Mouse (Mus musculus): ENCODE measurements around the gene Tgm4. TPM values are rescaled to one million over a fixed set of nuclear protein-coding genes. Genes with fewer than 3 reads are reported as not detected.

Gene Tgm4
- polyA plus RNA-seq, 1 experiment from 2014 or later = 0.27 TPM

- Histone ChIP-seq H3K9ac (no peak overlapping the region), H3K4me3 (no peak overlapping the region), H3K36me3 (peaks cover 18% of the 10 kb centered on the region), H3K9me3 (no peaks in the 10 kb centered on the region), H3K27ac (replicated peaks) (no peak overlapping the region), H3K27me3 (replicated peaks) (no peaks in the 10 kb centered on the region), H3K4me1 (peaks cover 21% of the 10 kb centered on the region), H3K4me2 (no peak overlapping the region)
- WGBS = 87% methylated on average over 7 of the region's 7 CpGs
- no peak for ATAC-seq (ENCODE audit: extremely low read depth, insufficient number of reproducible peaks, low FRiP score, low TSS enrichment)
These were observed 74.7 kb downstream of the Tgm4 start for GRCm38 (mm10) chr9:123109188-123109587.

- peaks cover 23% of the 10 kb centered on the region for H3K4me1 ChIP-seq
- peak overlapping the region; percentile 96 for H3K4me2 ChIP-seq
- H3K4me3 ChIP-seq = peak overlapping the region; percentile 75
- H3K27me3 ChIP-seq (replicated peaks) = no peaks in the 10 kb centered on the region
- peaks cover 22% of the 10 kb centered on the region for H3K36me3 ChIP-seq
- peak overlapping the region; percentile 91 for H3K9ac ChIP-seq
- H3K9me3 ChIP-seq = no peaks in the 10 kb centered on the region
- WGBS = 55% methylated on average over 8 of the region's 8 CpGs
- no peak overlapping the region for H3K27ac ChIP-seq (replicated peaks)
- no peak for ATAC-seq (ENCODE audit: extremely low read depth, insufficient number of reproducible peaks, low FRiP score, low TSS enrichment)
These were observed 77.3 kb downstream of the Tgm4 start for GRCm38 (mm10) chr9:123111751-123112221.

GRCm38 (mm10) chr9:123112805-123113521 lies 78.4 kb downstream of the Tgm4 start, which contains the start of the genes Zdhhc3 and Exosc7:
Gene Zdhhc3 (minus strand): TSS chr9:123113205.
Gene Exosc7 (plus strand): TSS chr9:123113215.
- Histone ChIP-seq H3K4me3 (peak within 1 kb of the TSS; percentile 75), H3K4me2 (peak within 1 kb of the TSS; percentile 96), H3K27ac (replicated peaks) (peak within 1 kb of the TSS; percentile 86), H3K4me1 (peaks cover 23% of the 10 kb centered on the region), H3K9ac (peak within 1 kb of the TSS; percentile 91), H3K36me3 (peaks cover 24% of the 10 kb centered on the region), H3K27me3 (replicated peaks) (no peaks in the 10 kb centered on the region), H3K9me3 (no peaks in the 10 kb centered on the region)
- ATAC-seq (ENCODE audit: extremely low read depth, insufficient number of reproducible peaks, low FRiP score, low TSS enrichment) = peak; percentile 88
- under 1% methylated on average over 77 of the region's 79 CpGs for WGBS

GRCm38 (mm10) chr9:123113931-123114330 lies 79.4 kb downstream of the Tgm4 start:
- WGBS = 60% methylated on average over 6 of the region's 6 CpGs
- H3K27ac ChIP-seq (replicated peaks) = peak overlapping the region; percentile 86; the same call in 1 of the 2 replicates
- ATAC-seq (ENCODE audit: extremely low read depth, insufficient number of reproducible peaks, low FRiP score, low TSS enrichment) = no peak
- H3K9ac ChIP-seq = peak overlapping the region; percentile 91
- peak overlapping the region; percentile 75 for H3K4me3 ChIP-seq
- peak overlapping the region; percentile 96 for H3K4me2 ChIP-seq
- peaks cover 25% of the 10 kb centered on the region for H3K36me3 ChIP-seq
- peaks cover 23% of the 10 kb centered on the region for H3K4me1 ChIP-seq
- no peaks in the 10 kb centered on the region for H3K9me3 ChIP-seq
- H3K27me3 ChIP-seq (replicated peaks) = no peaks in the 10 kb centered on the region

- H3K9ac ChIP-seq = no peak overlapping the region
- no peaks in the 10 kb centered on the region for H3K27me3 ChIP-seq (replicated peaks)
- H3K36me3 ChIP-seq = peaks cover 42% of the 10 kb centered on the region
- no peak for ATAC-seq (ENCODE audit: extremely low read depth, insufficient number of reproducible peaks, low FRiP score, low TSS enrichment)
- 82% methylated on average over 1 of the region's 1 CpGs for WGBS
- H3K4me1 ChIP-seq = peaks cover 23% of the 10 kb centered on the region
- H3K4me2 ChIP-seq = no peak overlapping the region
- H3K27ac ChIP-seq (replicated peaks) = no peak overlapping the region
- H3K4me3 ChIP-seq = no peak overlapping the region
- H3K9me3 ChIP-seq = no peaks in the 10 kb centered on the region
These were observed 81.0 kb downstream of the Tgm4 start for GRCm38 (mm10) chr9:123115566-123115965.

Other genes starting within 250 kb of the Tgm4 start
- 4.6 and 4.8 TPM in 2 replicates for gene Tcaim, start 229.2 kb upstream of the Tgm4 start, polyA plus RNA-seq (2015; fragmentation: Nextera tagmentation; extraction: Ambion mirVana)
- gene Gm35549, start 190.7 kb upstream of the Tgm4 start, polyA plus RNA-seq (2015; fragmentation: Nextera tagmentation; extraction: Ambion mirVana) = 0.25 TPM in 1 of 2 replicates, not detected in the other
- gene Zfp445, start 168.7 kb upstream of the Tgm4 start, polyA plus RNA-seq (2015; fragmentation: Nextera tagmentation; extraction: Ambion mirVana) = 33.7 and 40.3 TPM in 2 replicates
- gene Zkscan7, start 149.0 kb upstream of the Tgm4 start, polyA plus RNA-seq (2015; fragmentation: Nextera tagmentation; extraction: Ambion mirVana) = 2.1 and 3.0 TPM in 2 replicates
- 11.0 and 12.0 TPM in 2 replicates for gene Zfp105, start 111.7 kb upstream of the Tgm4 start, polyA plus RNA-seq (2015; fragmentation: Nextera tagmentation; extraction: Ambion mirVana)
- gene 1110059G10Rik, start 83.7 kb upstream of the Tgm4 start, polyA plus RNA-seq (2015; fragmentation: Nextera tagmentation; extraction: Ambion mirVana) = 20.1 and 22.3 TPM in 2 replicates
- gene Kif15, start 83.7 kb upstream of the Tgm4 start, polyA plus RNA-seq (2015; fragmentation: Nextera tagmentation; extraction: Ambion mirVana) = 27.5 and 27.6 TPM in 2 replicates
- gene Tmem42, start 13.4 kb upstream of the Tgm4 start, polyA plus RNA-seq (2015; fragmentation: Nextera tagmentation; extraction: Ambion mirVana) = 17.9 and 21.4 TPM in 2 replicates
- 48.2 and 49.1 TPM in 2 replicates for gene Zdhhc3, start 78.5 kb downstream of the Tgm4 start, polyA plus RNA-seq (2015; fragmentation: Nextera tagmentation; extraction: Ambion mirVana)
- 74.0 and 82.5 TPM in 2 replicates for gene Exosc7, start 78.5 kb downstream of the Tgm4 start, polyA plus RNA-seq (2015; fragmentation: Nextera tagmentation; extraction: Ambion mirVana)
- gene Clec3b, start 116.2 kb downstream of the Tgm4 start, polyA plus RNA-seq (2015; fragmentation: Nextera tagmentation; extraction: Ambion mirVana) = 0.20 TPM in 1 of 2 replicates, not detected in the other
- 0.32 and 0.51 TPM in 2 replicates for gene Cdcp1, start 181.3 kb downstream of the Tgm4 start, polyA plus RNA-seq (2015; fragmentation: Nextera tagmentation; extraction: Ambion mirVana)
- gene Tmem158, start 226.0 kb downstream of the Tgm4 start, polyA plus RNA-seq (2015; fragmentation: Nextera tagmentation; extraction: Ambion mirVana) = 5.9 and 6.5 TPM in 2 replicates

Measured in heart, embryonic 13.5 days (tissue).